Mouse (Mus musculus): ENCODE measurements around the gene Furin. TPM values are rescaled to one million over a fixed set of nuclear protein-coding genes. Genes with fewer than 3 reads are reported as not detected.

The Furin gene
- polyA plus RNA-seq, 1 experiment from 2014 or later, result 12.7 TPM

DNA sequence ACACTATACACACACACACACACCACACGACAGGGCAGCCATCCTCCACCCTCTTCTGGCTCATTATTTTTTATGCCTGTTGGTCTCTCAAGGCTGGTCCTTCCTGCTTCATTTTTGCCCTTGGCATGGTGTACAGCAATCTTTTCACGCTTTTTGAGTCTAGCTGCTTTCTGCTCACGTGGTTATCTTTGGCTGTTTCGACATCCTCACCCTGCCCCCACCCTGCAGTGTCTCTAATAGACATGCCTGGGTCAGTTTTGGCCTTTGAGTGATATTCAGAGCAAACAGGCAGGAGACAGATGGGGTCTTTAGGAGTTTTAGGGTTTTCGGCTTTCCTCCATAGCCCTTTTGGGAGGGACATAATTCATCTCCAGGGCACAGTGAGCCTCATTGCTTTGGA, 58.4 kb downstream of the Furin start:
- Histone ChIP-seq H3K27ac (ENCODE audit: low read length) (no peak overlapping the region; the same call in 1 of the 2 replicates), H3K4me1 (replicated peaks; ENCODE audit: control insufficient read depth, insufficient read depth, low read length) (peaks cover 19% of the 10 kb centered on the region), H3K4me3 (ENCODE audit: low read length) (no peak overlapping the region), H3K27me3 (ENCODE audit: control insufficient read depth, insufficient read depth, low read depth, low read length) (no peaks in the 10 kb centered on the region), H3K4me2 (ENCODE audit: low read depth, low read length) (no peak overlapping the region), H3K9me3 (ENCODE audit: control insufficient read depth, low read length) (no peaks in the 10 kb centered on the region), H3K36me3 (ENCODE audit: control insufficient read depth, insufficient read depth, low read length) (peaks cover 6% of the 10 kb centered on the region), H3K9ac (ENCODE audit: low read length) (no peak overlapping the region)
- WGBS, result 61% methylated on average over 5 of the region's 5 CpGs
- ATAC-seq (ENCODE audit: low read depth), result no peak

DNA sequence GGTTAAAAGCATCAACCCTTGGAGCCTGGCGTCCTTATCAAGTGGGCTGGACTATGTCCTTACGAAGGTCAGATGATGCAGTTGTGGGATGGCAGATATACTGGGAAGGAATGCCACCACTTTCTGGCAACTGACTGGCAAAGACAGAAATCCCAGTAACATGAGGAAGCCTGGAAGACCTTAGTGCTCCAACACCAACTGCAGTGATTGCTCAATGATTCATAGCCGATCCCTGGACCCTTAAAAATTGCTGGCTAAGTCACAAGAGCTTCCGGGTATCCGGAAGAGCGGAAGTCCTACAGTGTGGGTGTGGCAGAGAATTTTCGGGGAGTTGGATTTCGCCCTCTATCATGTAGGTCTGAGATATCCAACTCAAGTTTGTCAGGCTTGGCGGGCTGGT, 59.1 kb downstream of the Furin start:
- H3K9me3 ChIP-seq (ENCODE audit: control insufficient read depth, low read length), result no peaks in the 10 kb centered on the region
- peaks cover 3% of the 10 kb centered on the region; the same call in 1 of the 2 replicates for H3K36me3 ChIP-seq (ENCODE audit: control insufficient read depth, insufficient read depth, low read length)
- 86% methylated on average over 9 of the region's 9 CpGs for WGBS
- H3K27ac ChIP-seq (ENCODE audit: low read length), result no peak overlapping the region
- H3K4me2 ChIP-seq (ENCODE audit: low read depth, low read length), result no peak overlapping the region
- H3K27me3 ChIP-seq (ENCODE audit: control insufficient read depth, insufficient read depth, low read depth, low read length), result no peaks in the 10 kb centered on the region
- no peak overlapping the region for H3K4me3 ChIP-seq (ENCODE audit: low read length)
- H3K9ac ChIP-seq (ENCODE audit: low read length), result no peak overlapping the region
- no peak for ATAC-seq (ENCODE audit: low read depth)
- peaks cover 19% of the 10 kb centered on the region for H3K4me1 ChIP-seq (replicated peaks; ENCODE audit: control insufficient read depth, insufficient read depth, low read length)

DNA sequence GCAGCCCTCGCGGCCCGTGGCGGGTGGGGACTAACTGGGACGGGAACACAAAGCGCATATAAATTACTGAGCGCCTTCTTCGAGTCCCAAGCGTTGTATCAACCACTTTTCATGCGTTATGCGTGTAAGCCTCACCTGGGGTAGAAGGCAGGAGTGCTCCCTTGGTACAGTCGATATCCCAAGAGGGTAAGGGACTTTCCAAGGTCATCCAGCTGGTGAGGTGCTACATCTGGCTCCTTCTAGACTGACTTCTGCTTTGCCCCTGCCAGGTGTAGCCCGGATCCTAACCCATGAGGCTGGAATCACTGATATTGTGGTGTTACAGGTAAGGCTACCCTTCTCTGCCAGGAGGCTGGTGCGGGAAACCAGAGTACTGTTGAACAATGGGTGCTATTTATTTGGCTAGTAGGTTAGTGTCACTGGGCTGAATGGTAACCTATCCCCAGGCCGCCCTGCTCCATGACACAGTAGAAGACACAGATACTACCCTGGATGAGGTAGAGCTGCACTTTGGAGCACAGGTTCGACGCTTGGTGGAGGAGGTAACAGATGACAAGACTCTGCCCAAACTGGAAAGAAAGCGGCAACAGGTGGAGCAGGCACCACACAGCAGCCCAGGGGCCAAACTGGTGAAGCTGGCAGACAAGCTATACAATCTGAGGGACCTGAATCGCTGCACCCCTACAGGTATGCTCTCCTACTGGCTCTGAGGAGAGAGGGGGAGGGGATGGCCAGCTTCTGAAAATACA, 61.8 kb downstream of the Furin start:
- 24% methylated on average over 19 of the region's 19 CpGs for WGBS
- Histone ChIP-seq H3K4me3 (ENCODE audit: low read length) (peak overlapping the region; percentile 65), H3K36me3 (ENCODE audit: control insufficient read depth, insufficient read depth, low read length) (no peaks in the 10 kb centered on the region; the same call in 1 of the 2 replicates), H3K9ac (ENCODE audit: low read length) (peak overlapping the region; percentile 80), H3K9me3 (ENCODE audit: control insufficient read depth, low read length) (no peaks in the 10 kb centered on the region), H3K27me3 (ENCODE audit: control insufficient read depth, insufficient read depth, low read depth, low read length) (no peaks in the 10 kb centered on the region), H3K4me2 (ENCODE audit: low read depth, low read length) (peak overlapping the region; percentile 88), H3K27ac (ENCODE audit: low read length) (peak overlapping the region; percentile 41; the same call in 1 of the 2 replicates), H3K4me1 (replicated peaks; ENCODE audit: control insufficient read depth, insufficient read depth, low read length) (peaks cover 29% of the 10 kb centered on the region)
- ATAC-seq (ENCODE audit: low read depth), result no peak

DNA sequence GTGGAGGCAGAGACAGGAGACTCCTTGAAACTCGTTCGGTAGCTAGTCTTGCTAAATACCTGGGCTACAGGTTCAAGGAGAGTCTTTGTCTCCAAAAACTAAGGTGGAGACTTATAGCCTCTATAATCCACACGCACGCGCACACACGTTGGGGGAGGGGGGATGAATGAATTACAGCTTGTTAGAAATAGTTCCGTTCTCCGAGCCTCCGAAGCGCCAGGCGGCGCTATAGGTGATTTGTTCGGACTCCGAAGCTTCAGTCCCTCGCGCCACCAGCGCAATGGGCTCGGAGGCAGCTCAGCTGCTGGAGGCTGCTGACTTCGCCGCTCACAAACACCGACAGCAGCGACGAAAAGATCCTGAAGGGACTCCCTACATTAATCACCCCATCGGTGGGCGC, 62.4 kb downstream of the Furin start, which contains the start of gene Hddc3:
Hddc3 (plus strand) TSS at position 247 of the 400 bp plus-strand sequence.
- Histone ChIP-seq H3K4me1 (replicated peaks; ENCODE audit: control insufficient read depth, insufficient read depth, low read length) (peaks cover 27% of the 10 kb centered on the region), H3K4me3 (ENCODE audit: low read length) (peak within 1 kb of the TSS; percentile 65), H3K4me2 (ENCODE audit: low read depth, low read length) (peak within 1 kb of the TSS; percentile 88), H3K9ac (ENCODE audit: low read length) (peak within 1 kb of the TSS; percentile 80), H3K9me3 (ENCODE audit: control insufficient read depth, low read length) (no peaks in the 10 kb centered on the region), H3K27ac (ENCODE audit: low read length) (peak within 1 kb of the TSS; percentile 41; the same call in 1 of the 2 replicates), H3K27me3 (ENCODE audit: control insufficient read depth, insufficient read depth, low read depth, low read length) (no peaks in the 10 kb centered on the region), H3K36me3 (ENCODE audit: control insufficient read depth, insufficient read depth, low read length) (no peaks in the 10 kb centered on the region; the same call in 1 of the 2 replicates)
- under 1% methylated on average over 25 of the region's 25 CpGs for WGBS
- ATAC-seq (ENCODE audit: low read depth), result peak; percentile 35

DNA sequence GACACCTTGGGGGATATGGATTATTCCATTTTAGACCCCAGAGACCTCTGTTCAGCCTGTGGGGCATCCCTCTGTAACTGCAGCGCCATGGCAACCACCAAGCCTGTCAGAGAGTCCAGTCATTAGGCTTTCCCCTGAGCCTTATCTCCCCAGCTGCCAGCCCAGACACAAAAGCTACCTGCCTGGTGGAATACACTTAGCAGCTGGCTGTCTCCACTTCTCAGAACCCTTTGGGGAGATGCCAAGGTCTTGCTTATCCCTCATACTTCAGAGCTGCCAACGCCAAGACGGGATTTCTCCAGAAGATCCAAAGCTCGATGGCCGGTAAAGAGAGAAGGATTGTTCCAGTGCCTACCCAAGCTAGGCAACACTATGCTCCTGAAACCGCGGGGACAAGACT, 63.4 kb downstream of the Furin start:
- WGBS, result 70% methylated on average over 7 of the region's 7 CpGs
- no peaks in the 10 kb centered on the region for H3K9me3 ChIP-seq (ENCODE audit: control insufficient read depth, low read length)
- H3K36me3 ChIP-seq (ENCODE audit: control insufficient read depth, insufficient read depth, low read length), result peaks cover under 1% of the 10 kb centered on the region
- H3K4me2 ChIP-seq (ENCODE audit: low read depth, low read length), result no peak overlapping the region
- H3K4me3 ChIP-seq (ENCODE audit: low read length), result no peak overlapping the region
- H3K27me3 ChIP-seq (ENCODE audit: control insufficient read depth, insufficient read depth, low read depth, low read length), result no peaks in the 10 kb centered on the region
- H3K4me1 ChIP-seq (replicated peaks; ENCODE audit: control insufficient read depth, insufficient read depth, low read length), result peaks cover 21% of the 10 kb centered on the region
- no peak overlapping the region for H3K9ac ChIP-seq (ENCODE audit: low read length)
- ATAC-seq (ENCODE audit: low read depth), result no peak
- H3K27ac ChIP-seq (ENCODE audit: low read length), result no peak overlapping the region

GRCm38 (mm10) chr7:80340793-80341192, 64.4 kb downstream of the Furin start, which contains the start of gene Unc45a:
Gene Unc45a (minus strand): TSS chr7:80341005.
- Histone ChIP-seq H3K27me3 (ENCODE audit: control insufficient read depth, insufficient read depth, low read depth, low read length) (no peaks in the 10 kb centered on the region), H3K9me3 (ENCODE audit: control insufficient read depth, low read length) (no peaks in the 10 kb centered on the region), H3K27ac (ENCODE audit: low read length) (peak within 1 kb of the TSS; percentile 86), H3K36me3 (ENCODE audit: control insufficient read depth, insufficient read depth, low read length) (peaks cover 10% of the 10 kb centered on the region), H3K9ac (ENCODE audit: low read length) (peak within 1 kb of the TSS; percentile 78), H3K4me2 (ENCODE audit: low read depth, low read length) (peak within 1 kb of the TSS; percentile 79), H3K4me3 (ENCODE audit: low read length) (peak within 1 kb of the TSS; percentile 68), H3K4me1 (replicated peaks; ENCODE audit: control insufficient read depth, insufficient read depth, low read length) (peaks cover 21% of the 10 kb centered on the region)
- peak; percentile 75 for ATAC-seq (ENCODE audit: low read depth)
- WGBS, result under 1% methylated on average over 11 of the region's 11 CpGs

DNA sequence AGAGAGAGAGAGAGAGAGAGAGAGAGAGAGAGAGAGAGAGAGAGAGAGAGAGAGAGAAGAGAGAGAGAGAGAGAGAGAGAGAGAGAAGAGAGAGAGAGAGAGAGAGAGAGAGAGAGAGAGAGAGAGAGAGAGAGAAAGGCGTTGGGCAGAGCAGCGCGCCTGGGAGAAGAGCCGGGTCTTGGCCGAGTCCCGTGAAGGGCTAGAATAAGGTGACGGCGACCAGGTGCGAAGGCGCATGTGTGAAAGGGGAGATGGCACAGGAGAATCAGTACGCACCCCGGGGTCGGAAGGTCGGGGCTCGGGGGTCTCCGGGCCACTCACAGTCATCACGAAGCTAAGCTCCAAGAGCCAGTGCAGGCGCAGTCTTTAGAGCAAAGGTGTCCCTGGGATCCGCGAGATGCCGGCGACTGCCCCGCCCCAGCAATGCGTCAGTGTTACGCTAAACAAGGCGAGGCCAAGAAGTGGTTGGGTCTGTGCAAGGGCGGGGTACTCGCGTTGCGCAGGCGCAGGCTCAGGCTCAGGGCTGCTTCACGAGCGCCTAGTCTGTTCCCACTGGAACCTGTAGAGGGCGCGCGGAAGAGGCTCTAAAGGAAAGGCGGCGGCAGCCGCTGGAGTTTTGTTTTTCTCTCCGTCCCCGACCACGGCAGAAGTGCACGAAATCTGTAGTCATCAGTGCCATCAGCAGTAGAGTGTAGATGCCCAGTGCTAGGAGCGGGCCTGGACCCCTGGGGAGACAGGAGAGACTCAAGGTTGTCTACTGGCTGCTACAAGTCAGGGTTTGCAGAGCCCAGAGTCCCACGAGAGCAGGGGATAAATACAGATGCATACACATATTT, 65.2 kb downstream of the Furin start:
- under 1% methylated on average over 45 of the region's 45 CpGs for WGBS
- Histone ChIP-seq H3K9me3 (ENCODE audit: control insufficient read depth, low read length) (no peaks in the 10 kb centered on the region), H3K27me3 (ENCODE audit: control insufficient read depth, insufficient read depth, low read depth, low read length) (no peaks in the 10 kb centered on the region), H3K4me3 (ENCODE audit: low read length) (peak overlapping the region; percentile 68), H3K9ac (ENCODE audit: low read length) (peak overlapping the region; percentile 78), H3K4me2 (ENCODE audit: low read depth, low read length) (peak overlapping the region; percentile 79), H3K36me3 (ENCODE audit: control insufficient read depth, insufficient read depth, low read length) (peaks cover 10% of the 10 kb centered on the region), H3K27ac (ENCODE audit: low read length) (peak overlapping the region; percentile 86), H3K4me1 (replicated peaks; ENCODE audit: control insufficient read depth, insufficient read depth, low read length) (peaks cover 21% of the 10 kb centered on the region)
- ATAC-seq (ENCODE audit: low read depth), result peak; percentile 97

GRCm38 (mm10) chr7:80339371-80339770, 65.9 kb downstream of the Furin start:
- Histone ChIP-seq H3K36me3 (ENCODE audit: control insufficient read depth, insufficient read depth, low read length) (peaks cover 15% of the 10 kb centered on the region), H3K4me2 (ENCODE audit: low read depth, low read length) (peak overlapping the region; percentile 79), H3K27ac (ENCODE audit: low read length) (no peak overlapping the region), H3K4me1 (replicated peaks; ENCODE audit: control insufficient read depth, insufficient read depth, low read length) (peaks cover 21% of the 10 kb centered on the region), H3K9me3 (ENCODE audit: control insufficient read depth, low read length) (no peaks in the 10 kb centered on the region), H3K27me3 (ENCODE audit: control insufficient read depth, insufficient read depth, low read depth, low read length) (no peaks in the 10 kb centered on the region), H3K9ac (ENCODE audit: low read length) (peak overlapping the region; percentile 78), H3K4me3 (ENCODE audit: low read length) (peak overlapping the region; percentile 68)
- WGBS, result 5% methylated on average over 17 of the region's 17 CpGs
- ATAC-seq (ENCODE audit: low read depth), result no peak
